Mouse (Mus musculus): ENCODE results near the gene Nfkbil1. TPM values are rescaled to one million over a fixed set of nuclear protein-coding genes. Genes with fewer than 3 reads are reported as not detected.

Gene Nfkbil1
- polyA plus RNA-seq, 1 experiment = 7.9 TPM

DNA sequence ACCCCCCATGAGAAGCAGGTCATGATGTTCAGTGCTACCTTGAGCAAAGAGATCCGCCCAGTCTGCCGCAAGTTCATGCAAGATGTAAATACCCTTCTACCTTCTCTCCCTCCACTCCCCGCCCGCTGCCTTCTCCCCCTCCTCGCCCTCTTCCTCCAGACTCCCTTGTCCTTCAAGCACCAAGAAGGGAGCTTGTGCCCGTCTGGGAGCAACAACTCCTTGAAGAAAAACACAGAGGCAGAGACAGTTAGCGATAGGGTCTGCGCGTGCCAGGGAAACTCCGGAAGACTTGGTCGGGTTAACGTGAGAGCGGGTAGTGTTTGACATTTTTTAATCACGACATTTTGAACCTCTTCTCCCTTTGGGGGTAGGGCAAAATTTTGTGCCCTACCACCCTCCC lies 13.4 kb upstream of the Nfkbil1 start:
- H3K9ac ChIP-seq (ENCODE audit: low read depth, poor library complexity, severe bottlenecking) = no peak overlapping the region
- no peak overlapping the region for H3K4me3 ChIP-seq (ENCODE audit: low read depth, low read length)
- H3K27me3 ChIP-seq (ENCODE audit: control insufficient read depth, insufficient read depth, low read length, poor library complexity, severe bottlenecking) = no peaks in the 10 kb centered on the region
- H3K27ac ChIP-seq (ENCODE audit: insufficient read depth, low read length) = no peak overlapping the region
- TF ChIP-seq CTCF (IDR thresholded peaks at IDR 0.05; ENCODE audit: low read depth, low read length) (no peak), POLR2A (IDR thresholded peaks at IDR 0.05; ENCODE audit: insufficient read depth, low read length) (no peak), EP300 (IDR thresholded peaks at IDR 0.05; ENCODE audit: insufficient read depth, low read depth, low read length) (no peak)
- H3K9me3 ChIP-seq (replicated peaks; ENCODE audit: control insufficient read depth, insufficient read depth, low read length, poor library complexity, severe bottlenecking) = no peaks in the 10 kb centered on the region
- H3K36me3 ChIP-seq (ENCODE audit: control insufficient read depth, insufficient read depth, low read length, poor library complexity, severe bottlenecking) = peaks cover 89% of the 10 kb centered on the region
- peaks cover 2% of the 10 kb centered on the region for H3K4me1 ChIP-seq (ENCODE audit: control insufficient read depth, insufficient read depth, low read length)

GRCm38 (mm10) chr17:35247144-35247543 lies 11.6 kb upstream of the Nfkbil1 start:
- Histone ChIP-seq H3K9ac (ENCODE audit: low read depth, poor library complexity, severe bottlenecking) (no peak overlapping the region), H3K36me3 (ENCODE audit: control insufficient read depth, insufficient read depth, low read length, poor library complexity, severe bottlenecking) (peaks cover 89% of the 10 kb centered on the region), H3K4me3 (ENCODE audit: low read depth, low read length) (no peak overlapping the region), H3K9me3 (replicated peaks; ENCODE audit: control insufficient read depth, insufficient read depth, low read length, poor library complexity, severe bottlenecking) (no peaks in the 10 kb centered on the region), H3K27ac (ENCODE audit: insufficient read depth, low read length) (no peak overlapping the region), H3K4me1 (ENCODE audit: control insufficient read depth, insufficient read depth, low read length) (peaks cover 2% of the 10 kb centered on the region), H3K27me3 (ENCODE audit: control insufficient read depth, insufficient read depth, low read length, poor library complexity, severe bottlenecking) (no peaks in the 10 kb centered on the region)
- TF ChIP-seq POLR2A (IDR thresholded peaks at IDR 0.05; ENCODE audit: insufficient read depth, low read length) (no peak), CTCF (IDR thresholded peaks at IDR 0.05; ENCODE audit: low read depth, low read length) (no peak), EP300 (IDR thresholded peaks at IDR 0.05; ENCODE audit: insufficient read depth, low read depth, low read length) (no peak)

DNA sequence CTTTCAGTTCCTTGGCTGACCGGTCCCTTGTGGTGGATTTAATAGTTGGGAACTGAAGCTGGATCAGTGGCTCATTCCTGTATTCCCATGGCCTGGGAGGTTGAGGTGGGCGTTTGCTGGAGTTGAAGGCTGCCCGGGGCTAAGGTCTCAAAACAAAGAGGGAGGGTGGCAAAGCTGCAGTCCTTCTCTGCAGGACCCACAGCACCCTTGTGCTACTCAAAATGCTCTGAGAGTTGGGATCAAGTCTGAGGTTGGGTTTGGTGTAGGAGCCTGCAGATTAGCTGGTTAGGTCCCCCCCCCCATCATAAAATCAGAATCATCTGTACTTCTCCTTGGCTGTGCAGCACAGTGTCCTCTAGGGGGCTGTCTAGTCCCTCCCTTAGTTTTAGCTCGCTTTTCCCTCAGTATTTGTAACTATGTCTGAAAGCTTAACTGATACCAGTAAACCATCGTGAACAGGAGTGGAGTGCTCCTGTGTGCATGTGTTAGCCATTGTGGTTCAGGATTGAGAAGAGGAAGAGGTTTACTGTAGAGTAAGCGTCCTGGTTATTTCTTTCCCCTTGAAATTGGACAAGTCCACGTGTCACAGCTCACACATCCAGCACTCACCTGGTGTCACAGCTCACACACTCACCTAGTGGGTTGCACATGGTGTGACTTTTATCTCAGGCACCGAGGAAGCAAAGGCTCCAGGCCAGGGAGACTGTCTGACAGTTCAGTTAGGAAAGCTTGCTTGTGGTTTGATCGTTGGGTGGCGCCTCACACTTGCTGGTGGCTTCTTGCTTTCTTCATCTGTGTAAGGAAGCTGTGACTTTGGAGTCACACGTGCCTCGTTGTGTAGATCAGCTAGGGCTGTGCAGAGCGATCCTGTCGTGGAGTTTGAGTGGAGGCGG lies 10.4 kb upstream of the Nfkbil1 start:
- TF ChIP-seq EP300 (IDR thresholded peaks at IDR 0.05; ENCODE audit: insufficient read depth, low read depth, low read length) = no peak
- no peak for TF ChIP-seq POLR2A (IDR thresholded peaks at IDR 0.05; ENCODE audit: insufficient read depth, low read length)
- no peak for TF ChIP-seq CTCF (IDR thresholded peaks at IDR 0.05; ENCODE audit: low read depth, low read length)
- H3K9ac ChIP-seq (ENCODE audit: low read depth, poor library complexity, severe bottlenecking) = no peak overlapping the region

GRCm38 (mm10) chr17:35244999-35245398 lies 9.4 kb upstream of the Nfkbil1 start:
- Histone ChIP-seq H3K4me1 (ENCODE audit: control insufficient read depth, insufficient read depth, low read length) (peaks cover 2% of the 10 kb centered on the region), H3K27ac (ENCODE audit: insufficient read depth, low read length) (no peak overlapping the region), H3K36me3 (ENCODE audit: control insufficient read depth, insufficient read depth, low read length, poor library complexity, severe bottlenecking) (peaks cover 71% of the 10 kb centered on the region), H3K9me3 (replicated peaks; ENCODE audit: control insufficient read depth, insufficient read depth, low read length, poor library complexity, severe bottlenecking) (no peaks in the 10 kb centered on the region), H3K9ac (ENCODE audit: low read depth, poor library complexity, severe bottlenecking) (no peak overlapping the region), H3K4me3 (ENCODE audit: low read depth, low read length) (no peak overlapping the region), H3K27me3 (ENCODE audit: control insufficient read depth, insufficient read depth, low read length, poor library complexity, severe bottlenecking) (no peaks in the 10 kb centered on the region)
- TF ChIP-seq POLR2A (IDR thresholded peaks at IDR 0.05; ENCODE audit: insufficient read depth, low read length) (no peak), EP300 (IDR thresholded peaks at IDR 0.05; ENCODE audit: insufficient read depth, low read depth, low read length) (no peak), CTCF (IDR thresholded peaks at IDR 0.05; ENCODE audit: low read depth, low read length) (no peak)

More for the DNA sequence above, 10.4 kb upstream of the Nfkbil1 start:
- Histone ChIP-seq H3K27ac (ENCODE audit: insufficient read depth, low read length) (no peak overlapping the region), H3K36me3 (ENCODE audit: control insufficient read depth, insufficient read depth, low read length, poor library complexity, severe bottlenecking) (peaks cover 79% of the 10 kb centered on the region), H3K4me3 (ENCODE audit: low read depth, low read length) (no peak overlapping the region), H3K27me3 (ENCODE audit: control insufficient read depth, insufficient read depth, low read length, poor library complexity, severe bottlenecking) (no peaks in the 10 kb centered on the region), H3K4me1 (ENCODE audit: control insufficient read depth, insufficient read depth, low read length) (peaks cover 2% of the 10 kb centered on the region), H3K9me3 (replicated peaks; ENCODE audit: control insufficient read depth, insufficient read depth, low read length, poor library complexity, severe bottlenecking) (no peaks in the 10 kb centered on the region)

DNA sequence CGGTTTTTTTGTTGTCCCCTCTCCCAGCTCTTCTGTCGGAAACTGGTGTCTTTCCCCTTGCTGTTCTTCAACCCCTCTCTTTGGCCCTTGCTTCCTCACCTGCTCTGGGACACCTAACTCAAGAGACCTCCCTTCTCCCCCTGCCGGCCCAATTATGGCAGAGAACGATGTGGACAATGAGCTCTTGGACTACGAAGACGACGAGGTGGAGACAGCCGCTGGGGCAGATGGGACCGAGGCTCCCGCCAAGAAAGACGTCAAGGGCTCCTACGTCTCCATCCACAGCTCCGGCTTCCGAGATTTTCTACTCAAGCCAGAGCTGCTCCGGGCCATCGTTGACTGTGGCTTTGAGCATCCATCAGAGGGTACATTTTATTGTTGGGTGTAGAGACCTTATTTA lies 7.5 kb upstream of the Nfkbil1 start:
- Histone ChIP-seq H3K9ac (ENCODE audit: low read depth, poor library complexity, severe bottlenecking) (peak overlapping the region; percentile 95), H3K36me3 (ENCODE audit: control insufficient read depth, insufficient read depth, low read length, poor library complexity, severe bottlenecking) (peaks cover 52% of the 10 kb centered on the region), H3K4me3 (ENCODE audit: low read depth, low read length) (peak overlapping the region; percentile 99), H3K27me3 (ENCODE audit: control insufficient read depth, insufficient read depth, low read length, poor library complexity, severe bottlenecking) (no peaks in the 10 kb centered on the region), H3K27ac (ENCODE audit: insufficient read depth, low read length) (0 out of 2 replicates have a peak overlapping the region, but pooled peaks have one; percentile 9), H3K9me3 (replicated peaks; ENCODE audit: control insufficient read depth, insufficient read depth, low read length, poor library complexity, severe bottlenecking) (no peaks in the 10 kb centered on the region), H3K4me1 (ENCODE audit: control insufficient read depth, insufficient read depth, low read length) (peaks cover 2% of the 10 kb centered on the region)
- TF ChIP-seq POLR2A (IDR thresholded peaks at IDR 0.05; ENCODE audit: insufficient read depth, low read length) (no peak), CTCF (IDR thresholded peaks at IDR 0.05; ENCODE audit: low read depth, low read length) (no peak), EP300 (IDR thresholded peaks at IDR 0.05; ENCODE audit: insufficient read depth, low read depth, low read length) (no peak)
